Mouse (Mus musculus): ENCODE data around the gene Myrf. TPM values are rescaled to one million over a fixed set of nuclear protein-coding genes. Genes with fewer than 3 reads are reported as not detected.
"Not testable (repeated sequence)": the region's sequence is repeated elsewhere in the genome, so short reads cannot be mapped to it uniquely, and the experiment has no call there.

Myrf gene
- total and polyA plus RNA-seq, 2 experiments from 2014 or later = 0.91 to 2.2 TPM

GRCm38 (mm10) chr19:10171359-10171758, 69.2 kb downstream of the Myrf start:
- Histone ChIP-seq H3K9ac (replicated peaks; ENCODE audit: low read length, poor library complexity, severe bottlenecking) (no peak overlapping the region), H3K4me2 (ENCODE audit: low read depth, low read length, poor library complexity, severe bottlenecking) (no peak overlapping the region), H3K27ac (ENCODE audit: low read depth, low read length) (no peak overlapping the region), H3K9me3 (ENCODE audit: low read length) (no peaks in the 10 kb centered on the region), H3K36me3 (ENCODE audit: insufficient read depth, low read length) (no peaks in the 10 kb centered on the region), H3K4me3 (ENCODE audit: low read depth, low read length) (no peak overlapping the region), H3K27me3 (ENCODE audit: insufficient read depth, low read length) (no peaks in the 10 kb centered on the region), H3K4me1 (ENCODE audit: insufficient read depth, low read length) (no peaks in the 10 kb centered on the region)
- ATAC-seq (ENCODE audit: low FRiP score) = no peak
- no peak for DNase-seq (ENCODE audit: low spot score)
- no peak for TF ChIP-seq CTCF (IDR thresholded peaks at IDR 0.05)
- WGBS = 86% methylated on average over 7 of the region's 7 CpGs

- H3K27ac ChIP-seq (ENCODE audit: low read depth, low read length) = no peak overlapping the region
- no peak overlapping the region for H3K4me3 ChIP-seq (ENCODE audit: low read depth, low read length)
- WGBS = 16% methylated on average over 1 of the region's 1 CpGs
- DNase-seq (ENCODE audit: low spot score) = no peak
- H3K4me2 ChIP-seq (ENCODE audit: low read depth, low read length, poor library complexity, severe bottlenecking) = no peak overlapping the region
- H3K36me3 ChIP-seq (ENCODE audit: insufficient read depth, low read length) = no peaks in the 10 kb centered on the region
- H3K9me3 ChIP-seq (ENCODE audit: low read length) = no peaks in the 10 kb centered on the region
- no peak for TF ChIP-seq CTCF (IDR thresholded peaks at IDR 0.05)
- no peaks in the 10 kb centered on the region for H3K4me1 ChIP-seq (ENCODE audit: insufficient read depth, low read length)
- ATAC-seq (ENCODE audit: low FRiP score) = no peak
- no peak overlapping the region for H3K9ac ChIP-seq (replicated peaks; ENCODE audit: low read length, poor library complexity, severe bottlenecking)
- H3K27me3 ChIP-seq (ENCODE audit: insufficient read depth, low read length) = no peaks in the 10 kb centered on the region
These were observed 70.1 kb downstream of the Myrf start for GRCm38 (mm10) chr19:10170466-10170865.

- WGBS = 81% methylated on average over 3 of the region's 3 CpGs
- not testable (repeated sequence) for H3K27me3 ChIP-seq (ENCODE audit: insufficient read depth, low read length); H3K27ac ChIP-seq (ENCODE audit: low read depth, low read length); H3K9me3 ChIP-seq (ENCODE audit: low read length); H3K9ac ChIP-seq (replicated peaks; ENCODE audit: low read length, poor library complexity, severe bottlenecking); ATAC-seq (ENCODE audit: low FRiP score); H3K4me3 ChIP-seq (ENCODE audit: low read depth, low read length); DNase-seq (ENCODE audit: low spot score); H3K36me3 ChIP-seq (ENCODE audit: insufficient read depth, low read length); H3K4me1 ChIP-seq (ENCODE audit: insufficient read depth, low read length); H3K4me2 ChIP-seq (ENCODE audit: low read depth, low read length, poor library complexity, severe bottlenecking)
These were observed 70.7 kb downstream of the Myrf start for GRCm38 (mm10) chr19:10169692-10170330.

GRCm38 (mm10) chr19:10169179-10169578, 71.4 kb downstream of the Myrf start:
- Histone ChIP-seq H3K27me3 (ENCODE audit: insufficient read depth, low read length) (no peaks in the 10 kb centered on the region), H3K4me2 (ENCODE audit: low read depth, low read length, poor library complexity, severe bottlenecking) (no peak overlapping the region), H3K4me1 (ENCODE audit: insufficient read depth, low read length) (no peaks in the 10 kb centered on the region), H3K36me3 (ENCODE audit: insufficient read depth, low read length) (no peaks in the 10 kb centered on the region), H3K27ac (ENCODE audit: low read depth, low read length) (no peak overlapping the region), H3K4me3 (ENCODE audit: low read depth, low read length) (no peak overlapping the region), H3K9me3 (ENCODE audit: low read length) (no peaks in the 10 kb centered on the region), H3K9ac (replicated peaks; ENCODE audit: low read length, poor library complexity, severe bottlenecking) (no peak overlapping the region)
- TF ChIP-seq CTCF (IDR thresholded peaks at IDR 0.05) = no peak
- ATAC-seq (ENCODE audit: low FRiP score) (no peak), DNase-seq (ENCODE audit: low spot score) (no peak)

GRCm38 (mm10) chr19:10168441-10168840, 72.1 kb downstream of the Myrf start:
- no peaks in the 10 kb centered on the region for H3K27me3 ChIP-seq (ENCODE audit: insufficient read depth, low read length)
- WGBS = 82% methylated on average over 3 of the region's 3 CpGs
- H3K36me3 ChIP-seq (ENCODE audit: insufficient read depth, low read length) = no peaks in the 10 kb centered on the region
- H3K9ac ChIP-seq (replicated peaks; ENCODE audit: low read length, poor library complexity, severe bottlenecking) = no peak overlapping the region
- H3K4me2 ChIP-seq (ENCODE audit: low read depth, low read length, poor library complexity, severe bottlenecking) = no peak overlapping the region
- no peaks in the 10 kb centered on the region for H3K4me1 ChIP-seq (ENCODE audit: insufficient read depth, low read length)
- DNase-seq (ENCODE audit: low spot score) = no peak
- no peak for ATAC-seq (ENCODE audit: low FRiP score)
- no peaks in the 10 kb centered on the region for H3K9me3 ChIP-seq (ENCODE audit: low read length)
- TF ChIP-seq CTCF (IDR thresholded peaks at IDR 0.05) = no peak
- H3K27ac ChIP-seq (ENCODE audit: low read depth, low read length) = no peak overlapping the region
- no peak overlapping the region for H3K4me3 ChIP-seq (ENCODE audit: low read depth, low read length)

- no peaks in the 10 kb centered on the region for H3K36me3 ChIP-seq (ENCODE audit: insufficient read depth, low read length)
These were observed 72.6 kb downstream of the Myrf start for GRCm38 (mm10) chr19:10167951-10168350.

More at GRCm38 (mm10) chr19:10167951-10168350, 72.6 kb downstream of the Myrf start:
- Histone ChIP-seq H3K27me3 (ENCODE audit: insufficient read depth, low read length) (no peaks in the 10 kb centered on the region), H3K4me2 (ENCODE audit: low read depth, low read length, poor library complexity, severe bottlenecking) (no peak overlapping the region), H3K9me3 (ENCODE audit: low read length) (no peaks in the 10 kb centered on the region), H3K4me3 (ENCODE audit: low read depth, low read length) (no peak overlapping the region), H3K4me1 (ENCODE audit: insufficient read depth, low read length) (no peaks in the 10 kb centered on the region), H3K9ac (replicated peaks; ENCODE audit: low read length, poor library complexity, severe bottlenecking) (no peak overlapping the region), H3K27ac (ENCODE audit: low read depth, low read length) (no peak overlapping the region)
- no peak for TF ChIP-seq CTCF (IDR thresholded peaks at IDR 0.05)
- 86% methylated on average over 1 of the region's 1 CpGs for WGBS
- no peak for DNase-seq (ENCODE audit: low spot score)
- ATAC-seq (ENCODE audit: low FRiP score) = no peak

Measured in midbrain, postnatal 0 days (tissue).